Mouse (Mus musculus): ENCODE data around the gene Nosip. TPM values are rescaled to one million over a fixed set of nuclear protein-coding genes. Genes with fewer than 3 reads are reported as not detected.

Gene Nosip
- polyA plus RNA-seq, 1 experiment from 2014 or later = 63.6 TPM

DNA sequence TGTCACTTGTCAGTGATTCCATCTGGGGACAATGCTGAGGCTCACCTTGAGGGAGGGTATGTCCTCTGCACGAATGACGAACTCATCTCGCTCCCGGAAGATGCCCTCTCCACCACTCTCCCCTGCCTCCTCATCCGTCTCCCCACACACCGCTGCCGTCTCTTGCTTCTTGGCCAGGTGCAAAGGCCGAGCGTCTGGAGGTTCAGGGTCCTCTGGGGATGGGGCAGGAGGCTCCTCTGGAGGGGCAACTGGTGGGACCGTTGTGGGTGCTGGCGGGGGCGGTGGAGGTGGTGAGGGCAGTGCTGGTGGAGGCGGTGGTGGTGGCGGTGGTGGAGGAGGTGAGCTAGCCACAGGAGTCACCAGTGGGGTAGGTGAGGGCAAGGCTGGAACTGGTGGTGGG lies 18.9 kb upstream of the Nosip start:
- no peak overlapping the region for H3K9ac ChIP-seq (replicated peaks; ENCODE audit: low read depth, low read length)
- 91% methylated on average over 14 of the region's 14 CpGs for WGBS
- H3K9me3 ChIP-seq (ENCODE audit: control insufficient read depth, low read depth, low read length) = no peaks in the 10 kb centered on the region
- ATAC-seq (ENCODE audit: insufficient number of reproducible peaks, insufficient read depth, low FRiP score, low read depth) = no peak
- H3K27me3 ChIP-seq (ENCODE audit: control insufficient read depth, insufficient read depth, low read length) = no peaks in the 10 kb centered on the region
- H3K4me3 ChIP-seq (ENCODE audit: low read depth, low read length) = no peak overlapping the region
- peaks cover 94% of the 10 kb centered on the region for H3K36me3 ChIP-seq (ENCODE audit: control insufficient read depth, insufficient read depth, low read length)
- no peak overlapping the region for H3K4me2 ChIP-seq (replicated peaks; ENCODE audit: low read depth, low read length)
- no peaks in the 10 kb centered on the region for H3K4me1 ChIP-seq (ENCODE audit: control insufficient read depth, insufficient read depth, low read length)
- no peak overlapping the region for H3K27ac ChIP-seq (ENCODE audit: low read length)

GRCm38 (mm10) chr7:45045741-45046140 lies 16.5 kb upstream of the Nosip start:
- H3K27ac ChIP-seq (ENCODE audit: low read length) = no peak overlapping the region
- no peaks in the 10 kb centered on the region for H3K27me3 ChIP-seq (ENCODE audit: control insufficient read depth, insufficient read depth, low read length)
- no peak for ATAC-seq (ENCODE audit: insufficient number of reproducible peaks, insufficient read depth, low FRiP score, low read depth)
- H3K4me2 ChIP-seq (replicated peaks; ENCODE audit: low read depth, low read length) = no peak overlapping the region
- peaks cover 96% of the 10 kb centered on the region for H3K36me3 ChIP-seq (ENCODE audit: control insufficient read depth, insufficient read depth, low read length)
- H3K4me3 ChIP-seq (ENCODE audit: low read depth, low read length) = no peak overlapping the region
- WGBS = 96% methylated on average over 22 of the region's 22 CpGs
- H3K9me3 ChIP-seq (ENCODE audit: control insufficient read depth, low read depth, low read length) = no peaks in the 10 kb centered on the region
- no peak overlapping the region for H3K9ac ChIP-seq (replicated peaks; ENCODE audit: low read depth, low read length)
- H3K4me1 ChIP-seq (ENCODE audit: control insufficient read depth, insufficient read depth, low read length) = peaks cover 4% of the 10 kb centered on the region; the same call in 1 of the 2 replicates

DNA sequence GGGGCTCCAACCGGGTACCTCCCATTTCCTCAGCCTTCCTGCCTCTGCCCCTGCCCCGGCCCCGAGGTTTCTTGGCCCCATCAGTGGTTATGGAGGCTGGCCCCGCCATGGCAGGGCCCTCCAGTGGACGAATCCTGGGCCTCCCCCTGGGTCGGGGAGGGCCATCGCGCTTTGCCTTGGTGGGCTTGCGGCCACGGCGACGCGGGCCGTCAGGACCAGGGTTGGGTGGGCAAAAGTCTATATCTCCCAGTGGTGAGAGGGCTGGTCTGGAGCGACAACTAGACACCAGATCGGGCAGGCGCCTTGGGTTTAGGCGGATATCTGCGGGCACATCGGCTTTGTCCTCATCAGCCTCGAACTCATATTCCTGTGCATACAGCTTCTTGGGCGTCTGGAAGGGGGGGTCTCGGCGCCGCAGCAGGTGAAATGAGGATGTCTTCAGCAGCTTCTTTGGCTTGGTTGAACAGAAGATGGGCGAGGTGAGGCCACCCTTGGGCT lies 15.3 kb upstream of the Nosip start:
- Histone ChIP-seq H3K4me2 (replicated peaks; ENCODE audit: low read depth, low read length) (no peak overlapping the region), H3K4me1 (ENCODE audit: control insufficient read depth, insufficient read depth, low read length) (peaks cover 9% of the 10 kb centered on the region), H3K4me3 (ENCODE audit: low read depth, low read length) (no peak overlapping the region), H3K27ac (ENCODE audit: low read length) (no peak overlapping the region), H3K36me3 (ENCODE audit: control insufficient read depth, insufficient read depth, low read length) (peaks cover 84% of the 10 kb centered on the region), H3K9ac (replicated peaks; ENCODE audit: low read depth, low read length) (no peak overlapping the region), H3K9me3 (ENCODE audit: control insufficient read depth, low read depth, low read length) (no peaks in the 10 kb centered on the region), H3K27me3 (ENCODE audit: control insufficient read depth, insufficient read depth, low read length) (no peaks in the 10 kb centered on the region)
- 93% methylated on average over 26 of the region's 26 CpGs for WGBS
- no peak for ATAC-seq (ENCODE audit: insufficient number of reproducible peaks, insufficient read depth, low FRiP score, low read depth)

GRCm38 (mm10) chr7:45047491-45047890 lies 14.7 kb upstream of the Nosip start:
- Histone ChIP-seq H3K4me3 (ENCODE audit: low read depth, low read length) (no peak overlapping the region), H3K9ac (replicated peaks; ENCODE audit: low read depth, low read length) (no peak overlapping the region), H3K4me1 (ENCODE audit: control insufficient read depth, insufficient read depth, low read length) (peaks cover 9% of the 10 kb centered on the region), H3K27me3 (ENCODE audit: control insufficient read depth, insufficient read depth, low read length) (no peaks in the 10 kb centered on the region), H3K9me3 (ENCODE audit: control insufficient read depth, low read depth, low read length) (no peaks in the 10 kb centered on the region), H3K27ac (ENCODE audit: low read length) (no peak overlapping the region), H3K36me3 (ENCODE audit: control insufficient read depth, insufficient read depth, low read length) (peaks cover 78% of the 10 kb centered on the region), H3K4me2 (replicated peaks; ENCODE audit: low read depth, low read length) (no peak overlapping the region)
- 95% methylated on average over 14 of the region's 14 CpGs for WGBS
- no peak for ATAC-seq (ENCODE audit: insufficient number of reproducible peaks, insufficient read depth, low FRiP score, low read depth)

DNA sequence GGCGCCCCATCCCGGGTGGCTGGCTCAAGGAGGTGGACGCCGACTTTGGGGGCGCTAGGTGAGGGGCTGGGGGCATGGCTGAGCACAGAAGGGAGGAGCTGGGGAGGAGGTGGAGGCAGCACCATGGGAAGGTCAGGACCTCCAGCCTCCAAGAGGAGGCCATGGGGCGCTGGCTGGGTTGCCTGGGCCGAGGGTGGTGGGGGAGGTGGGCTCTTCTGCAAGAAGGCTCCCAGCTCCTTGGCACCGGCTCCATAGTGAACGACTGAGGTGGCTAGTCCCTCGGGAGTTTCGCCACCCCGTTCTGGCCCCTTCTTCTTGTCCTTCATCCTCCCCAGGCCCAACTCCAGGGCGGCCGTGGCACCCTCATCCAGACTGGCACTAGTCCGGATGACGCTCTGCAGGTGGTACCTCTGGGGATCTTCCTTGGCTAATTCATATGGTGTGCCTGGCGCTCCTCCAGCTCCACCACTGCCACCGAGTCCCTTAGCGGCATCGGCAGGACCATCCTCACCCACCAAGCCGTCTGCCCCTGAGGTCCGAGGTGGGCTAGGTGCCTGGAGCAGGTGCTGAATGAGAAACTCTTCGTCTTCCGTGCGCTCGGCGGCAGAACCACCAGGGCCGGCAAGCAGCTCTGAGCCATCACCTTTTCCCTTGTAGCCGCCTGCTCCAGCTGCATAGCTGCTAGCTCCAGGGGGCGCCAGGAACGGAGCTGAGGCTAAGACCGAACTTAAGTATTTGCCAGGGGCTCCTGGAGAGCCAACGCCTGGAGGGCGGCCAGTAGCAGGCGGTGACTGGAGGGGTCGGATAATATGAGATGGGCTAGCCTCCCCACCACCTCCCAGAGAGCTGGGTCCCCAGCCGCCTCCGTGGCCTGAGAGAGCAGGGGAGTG lies 14.0 kb upstream of the Nosip start:
- Histone ChIP-seq H3K4me3 (ENCODE audit: low read depth, low read length) (no peak overlapping the region), H3K36me3 (ENCODE audit: control insufficient read depth, insufficient read depth, low read length) (peaks cover 71% of the 10 kb centered on the region), H3K9me3 (ENCODE audit: control insufficient read depth, low read depth, low read length) (no peaks in the 10 kb centered on the region), H3K27ac (ENCODE audit: low read length) (no peak overlapping the region), H3K4me1 (ENCODE audit: control insufficient read depth, insufficient read depth, low read length) (peaks cover 9% of the 10 kb centered on the region), H3K9ac (replicated peaks; ENCODE audit: low read depth, low read length) (no peak overlapping the region), H3K27me3 (ENCODE audit: control insufficient read depth, insufficient read depth, low read length) (no peaks in the 10 kb centered on the region), H3K4me2 (replicated peaks; ENCODE audit: low read depth, low read length) (no peak overlapping the region)
- no peak for ATAC-seq (ENCODE audit: insufficient number of reproducible peaks, insufficient read depth, low FRiP score, low read depth)
- WGBS = 94% methylated on average over 38 of the region's 38 CpGs

DNA sequence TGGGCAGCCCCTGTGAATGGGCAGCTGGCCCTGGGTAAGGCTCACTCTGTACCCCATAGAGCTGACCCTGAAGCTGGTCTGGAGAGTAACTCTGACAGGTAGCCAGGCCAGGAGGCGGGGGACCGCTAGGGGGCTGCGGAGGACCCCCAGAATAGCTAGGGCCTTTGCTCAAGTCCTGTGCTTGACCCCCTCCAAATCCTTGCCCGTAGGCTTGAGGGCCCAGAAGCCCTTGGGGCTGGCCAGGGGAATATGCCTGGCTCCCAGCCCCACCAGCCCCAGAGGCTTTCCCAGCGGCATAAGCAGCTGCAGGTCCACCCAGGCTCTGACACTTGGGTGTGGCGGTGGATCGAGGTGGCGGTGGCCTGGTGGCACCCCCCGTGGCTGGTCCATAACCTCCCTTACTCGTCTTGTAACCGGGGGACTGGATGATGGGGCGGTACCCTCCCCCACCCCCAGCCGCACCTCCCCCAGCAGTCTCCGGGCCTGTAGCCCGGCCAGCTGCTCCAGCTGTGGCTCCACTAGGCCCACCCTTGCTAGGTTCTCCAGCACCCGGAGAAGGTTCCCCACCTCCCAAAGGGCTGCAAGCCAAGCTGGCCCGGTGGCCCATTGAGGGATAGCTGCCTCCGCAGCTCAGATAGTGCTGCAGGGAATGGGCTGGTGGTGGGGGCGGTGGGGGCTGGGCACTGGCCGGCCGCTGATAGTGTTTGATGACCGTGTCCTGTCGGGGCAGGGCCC lies 13.1 kb upstream of the Nosip start:
- H3K36me3 ChIP-seq (ENCODE audit: control insufficient read depth, insufficient read depth, low read length) = peaks cover 63% of the 10 kb centered on the region
- H3K4me1 ChIP-seq (ENCODE audit: control insufficient read depth, insufficient read depth, low read length) = peaks cover 9% of the 10 kb centered on the region
- no peak overlapping the region for H3K4me2 ChIP-seq (replicated peaks; ENCODE audit: low read depth, low read length)
- H3K27me3 ChIP-seq (ENCODE audit: control insufficient read depth, insufficient read depth, low read length) = no peaks in the 10 kb centered on the region
- WGBS = 92% methylated on average over 23 of the region's 23 CpGs
- no peak overlapping the region for H3K27ac ChIP-seq (ENCODE audit: low read length)
- no peak for ATAC-seq (ENCODE audit: insufficient number of reproducible peaks, insufficient read depth, low FRiP score, low read depth)
- H3K9ac ChIP-seq (replicated peaks; ENCODE audit: low read depth, low read length) = no peak overlapping the region
- H3K4me3 ChIP-seq (ENCODE audit: low read depth, low read length) = no peak overlapping the region
- no peaks in the 10 kb centered on the region for H3K9me3 ChIP-seq (ENCODE audit: control insufficient read depth, low read depth, low read length)

DNA sequence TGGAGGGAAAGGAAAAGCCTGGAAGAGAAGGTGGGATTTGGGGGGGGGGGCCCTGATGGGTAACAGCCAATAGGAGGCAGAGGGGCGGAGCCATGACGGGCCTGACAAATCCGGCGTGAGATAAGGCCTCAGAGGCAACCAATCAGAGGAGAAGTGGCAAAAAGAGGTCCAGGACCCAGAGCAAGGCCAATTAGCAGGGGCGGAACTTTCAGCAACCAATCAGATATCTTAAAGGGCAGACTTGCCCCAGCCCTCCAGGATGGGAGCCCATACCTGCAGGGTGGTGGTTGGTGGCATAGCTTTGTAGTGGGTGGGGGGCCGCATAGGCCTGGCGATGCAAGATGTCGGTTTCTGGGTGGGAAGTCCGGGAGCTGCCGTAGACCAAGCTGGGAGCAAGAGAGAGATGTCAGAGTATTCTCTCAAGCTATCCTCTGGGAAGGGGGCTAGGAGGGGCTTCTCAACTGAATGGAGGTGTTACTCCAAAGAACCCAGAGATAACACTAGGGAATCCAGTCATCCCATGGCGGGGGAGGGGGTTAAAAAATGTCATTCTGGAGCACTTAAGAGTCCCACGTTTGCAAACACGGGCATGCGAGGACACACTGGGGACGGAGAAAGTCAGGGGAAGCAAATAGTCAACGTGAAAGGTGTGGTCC lies 11.2 kb upstream of the Nosip start:
- H3K27me3 ChIP-seq (ENCODE audit: control insufficient read depth, insufficient read depth, low read length) = no peaks in the 10 kb centered on the region
- peaks cover 9% of the 10 kb centered on the region for H3K4me1 ChIP-seq (ENCODE audit: control insufficient read depth, insufficient read depth, low read length)
- peak overlapping the region; percentile 99; the same call in 1 of the 2 replicates for H3K27ac ChIP-seq (ENCODE audit: low read length)
- WGBS = 5% methylated on average over 16 of the region's 16 CpGs
- peak overlapping the region; percentile 97 for H3K4me2 ChIP-seq (replicated peaks; ENCODE audit: low read depth, low read length)
- H3K36me3 ChIP-seq (ENCODE audit: control insufficient read depth, insufficient read depth, low read length) = peaks cover 43% of the 10 kb centered on the region
- H3K4me3 ChIP-seq (ENCODE audit: low read depth, low read length) = peak overlapping the region; percentile 86
- no peaks in the 10 kb centered on the region for H3K9me3 ChIP-seq (ENCODE audit: control insufficient read depth, low read depth, low read length)
- no peak overlapping the region for H3K9ac ChIP-seq (replicated peaks; ENCODE audit: low read depth, low read length)
- ATAC-seq (ENCODE audit: insufficient number of reproducible peaks, insufficient read depth, low FRiP score, low read depth) = peak; percentile 39

DNA sequence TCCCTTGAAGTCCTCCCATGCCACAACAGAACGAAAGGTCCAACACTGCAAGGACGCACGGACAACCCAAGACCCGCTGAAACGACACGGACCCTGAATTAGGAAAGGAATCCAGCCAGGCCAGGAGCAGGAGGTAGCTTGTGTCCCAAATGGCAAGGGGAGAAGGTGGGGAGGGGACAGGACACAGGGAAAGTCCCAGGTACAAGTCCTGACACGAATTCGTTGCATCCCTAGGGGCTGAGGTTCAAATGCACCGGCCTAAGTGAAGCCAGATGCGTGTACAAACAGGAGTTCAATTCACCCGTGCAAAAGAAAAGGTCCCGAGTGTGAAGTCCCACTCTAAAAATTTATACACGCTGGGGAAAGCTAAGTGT lies 10.6 kb upstream of the Nosip start:
- no peak for ATAC-seq (ENCODE audit: insufficient number of reproducible peaks, insufficient read depth, low FRiP score, low read depth)
- H3K27ac ChIP-seq (ENCODE audit: low read length) = peak overlapping the region; percentile 99; the same call in 1 of the 2 replicates
- WGBS = under 1% methylated on average over 13 of the region's 13 CpGs

More for the DNA sequence above, 10.6 kb upstream of the Nosip start:
- H3K4me1 ChIP-seq (ENCODE audit: control insufficient read depth, insufficient read depth, low read length) = peaks cover 9% of the 10 kb centered on the region
- H3K4me2 ChIP-seq (replicated peaks; ENCODE audit: low read depth, low read length) = peak overlapping the region; percentile 97
- peaks cover 38% of the 10 kb centered on the region for H3K36me3 ChIP-seq (ENCODE audit: control insufficient read depth, insufficient read depth, low read length)
- H3K27me3 ChIP-seq (ENCODE audit: control insufficient read depth, insufficient read depth, low read length) = no peaks in the 10 kb centered on the region
- H3K9me3 ChIP-seq (ENCODE audit: control insufficient read depth, low read depth, low read length) = no peaks in the 10 kb centered on the region
- peak overlapping the region; percentile 86 for H3K4me3 ChIP-seq (ENCODE audit: low read depth, low read length)
- peak overlapping the region; percentile 81 for H3K9ac ChIP-seq (replicated peaks; ENCODE audit: low read depth, low read length)
